Mouse (Mus musculus) stomach, postnatal 0 days (tissue): ENCODE results near the gene Son.

Source experiments
- CTCF ChIP-seq: IDR thresholded peaks from 2 replicates; pipeline ENCODE4 v1.5.1; 2016; ENCODE audit warnings: antibody characterized with exemption, low read depth, mild to moderate bottlenecking, moderate library complexity
- EP300 ChIP-seq: optimal IDR thresholded peaks from 2 replicates; pipeline ENCODE3; 2016; ENCODE audit warnings: antibody characterized with exemption

DNA sequence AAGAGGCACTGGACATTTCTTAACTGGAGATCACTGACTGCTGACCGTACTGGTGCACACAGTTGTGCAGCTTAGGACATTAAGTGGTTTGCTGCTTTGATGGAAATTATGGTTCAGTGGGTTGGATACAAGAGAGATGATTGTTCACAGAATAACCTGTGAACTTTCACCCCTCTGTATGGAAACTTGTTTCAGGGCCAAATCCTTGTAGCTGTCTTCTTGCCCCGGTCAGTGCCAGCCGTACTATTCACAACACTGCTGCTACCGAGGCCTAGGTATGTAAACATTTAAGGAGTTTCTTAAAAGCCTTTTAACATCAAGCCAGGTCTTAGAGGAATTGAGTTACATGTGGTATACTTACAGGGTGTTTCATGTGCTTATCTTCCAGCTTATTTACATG is 27.2 kb downstream of the Son start:
- TF ChIP-seq CTCF (no peak), EP300 (no peak)
